Mouse (Mus musculus) lung, postnatal 0 days (tissue): Measurements from ENCODE around the gene Tmem121b.

ENCODE experiments used
- CTCF ChIP-seq: IDR thresholded peaks from 2 replicates; pipeline ENCODE4 v1.5.1; 2016; ENCODE audit warnings: antibody characterized with exemption, mild to moderate bottlenecking
- EP300 ChIP-seq: IDR thresholded peaks from 2 replicates; pipeline ENCODE4 v1.6.1; 2016; ENCODE audit warnings: antibody characterized with exemption, mild to moderate bottlenecking, control low read depth

GRCm38 (mm10) chr6:120531020-120531965 is 37.7 kb upstream of the Tmem121b start, which contains the start of gene Hdhd5:
- TF ChIP-seq CTCF (no peak), EP300 (no peak)
